Mouse (Mus musculus): Measurements from ENCODE around the gene Gm38655. TPM values are rescaled to one million over a fixed set of nuclear protein-coding genes. Genes with fewer than 3 reads are reported as not detected.
"Not testable (repeated sequence)": the region's sequence is repeated elsewhere in the genome, so short reads cannot be mapped to it uniquely, and the experiment has no call there.

Gene Gm38655
- total RNA-seq, 2 experiments from 2014 or later: not detected

DNA sequence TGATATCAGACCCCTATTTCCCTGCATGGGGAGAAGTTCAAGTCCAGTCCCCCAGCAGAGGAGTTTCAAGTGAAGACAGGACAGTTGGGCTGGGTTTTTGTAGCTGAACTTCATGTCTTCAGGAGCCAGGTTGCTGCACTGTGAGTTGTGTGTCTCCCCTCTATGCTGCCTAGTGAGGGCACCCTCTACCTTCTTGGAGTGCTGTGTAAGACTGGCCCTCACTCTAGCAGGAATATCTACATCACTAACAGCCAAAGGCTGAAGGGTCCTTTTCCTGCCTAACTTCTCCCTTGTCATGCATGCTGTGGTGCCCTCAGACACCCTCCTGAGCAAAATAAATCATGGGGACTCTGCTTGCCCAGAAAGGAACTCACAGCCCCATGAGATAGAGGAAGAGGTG lies 8.0 kb upstream of the Gm38655 start:
- intact Hi-C loops (cut with DNase I): loop anchor here (5.0 kb wide), 1 partner anchor 66 kb away; the partner anchor contains the start of gene Telo2
- no peak for DNase-seq

DNA sequence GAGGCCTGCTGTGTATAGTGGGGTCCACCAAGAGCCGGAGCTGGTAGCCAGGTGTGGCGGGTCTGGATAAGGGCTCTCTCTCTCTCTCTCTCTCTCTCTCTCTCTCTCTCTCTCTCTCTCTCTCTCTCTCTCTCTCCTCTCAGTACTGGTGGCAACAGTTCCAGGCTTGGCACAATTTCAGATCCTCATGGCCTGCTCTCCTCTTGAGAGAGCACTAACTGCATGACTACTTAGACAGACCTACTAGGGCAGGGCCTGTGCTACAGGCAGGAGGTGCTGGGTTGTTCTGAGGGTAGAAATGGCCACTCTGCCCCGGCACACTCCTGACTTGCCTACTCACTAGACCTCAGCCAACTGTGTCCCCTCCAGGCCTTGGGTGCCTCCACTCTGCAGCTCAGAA lies 2.7 kb downstream of the Gm38655 start:
- intact Hi-C loops (cut with DNase I): no loop called here
- DNase-seq: no peak

DNA sequence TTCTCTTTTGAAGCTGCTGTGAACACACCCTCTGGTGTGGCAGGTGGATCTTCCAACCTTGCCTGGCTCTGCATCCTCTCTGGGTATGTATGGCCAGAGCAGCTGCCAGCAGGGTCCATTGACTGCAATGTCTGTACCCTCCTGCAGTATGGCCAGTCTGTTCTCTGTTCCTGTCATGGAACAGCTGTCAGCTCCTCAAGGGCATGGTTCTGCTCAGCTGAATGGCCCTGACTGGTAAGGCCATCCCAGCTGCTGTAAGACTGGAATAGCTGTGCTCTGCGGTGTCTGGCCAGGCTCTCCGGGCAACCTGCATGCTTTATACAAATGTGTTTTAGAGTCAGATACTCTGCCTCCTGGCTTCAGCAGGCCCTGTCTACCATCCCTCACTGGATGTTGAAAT lies 5.6 kb downstream of the Gm38655 start:
- intact Hi-C loops (cut with DNase I): no loop called here
- no peak for DNase-seq

DNA sequence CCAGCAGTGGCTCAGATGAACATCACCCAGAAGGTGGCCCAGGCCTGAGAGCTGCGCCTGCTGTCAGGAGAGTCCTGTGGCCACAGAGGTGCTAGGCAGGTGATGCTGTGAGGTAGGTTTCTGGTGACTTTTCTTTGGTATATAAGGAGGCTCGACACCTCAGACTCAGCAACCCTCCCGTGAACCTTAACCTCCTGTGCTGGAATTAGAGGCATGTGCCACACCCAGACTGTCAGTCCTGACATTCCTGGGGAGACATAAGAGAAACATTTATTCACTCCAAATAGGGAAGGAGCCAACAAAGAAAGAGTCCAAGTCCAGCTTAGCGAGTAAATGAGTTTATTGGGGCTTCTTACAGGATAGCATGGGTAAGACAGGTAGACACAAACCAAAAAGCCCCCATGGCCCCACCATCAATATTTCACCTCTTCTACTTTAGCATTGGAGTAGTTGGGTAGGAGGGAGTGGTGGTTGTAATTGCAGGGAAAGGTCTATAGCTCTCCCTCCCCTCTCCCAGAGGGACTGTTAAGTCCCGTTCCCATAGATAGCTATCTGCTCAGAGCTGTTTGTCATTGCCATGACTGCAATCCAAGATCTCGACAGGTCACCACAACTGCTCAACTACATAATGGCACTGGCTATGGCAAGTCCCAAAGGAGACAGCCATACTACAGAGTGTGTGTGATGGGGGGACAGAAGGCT lies 9.2 kb downstream of the Gm38655 start:
- no peak for DNase-seq
- intact Hi-C loops (cut with DNase I): no loop called here

DNA sequence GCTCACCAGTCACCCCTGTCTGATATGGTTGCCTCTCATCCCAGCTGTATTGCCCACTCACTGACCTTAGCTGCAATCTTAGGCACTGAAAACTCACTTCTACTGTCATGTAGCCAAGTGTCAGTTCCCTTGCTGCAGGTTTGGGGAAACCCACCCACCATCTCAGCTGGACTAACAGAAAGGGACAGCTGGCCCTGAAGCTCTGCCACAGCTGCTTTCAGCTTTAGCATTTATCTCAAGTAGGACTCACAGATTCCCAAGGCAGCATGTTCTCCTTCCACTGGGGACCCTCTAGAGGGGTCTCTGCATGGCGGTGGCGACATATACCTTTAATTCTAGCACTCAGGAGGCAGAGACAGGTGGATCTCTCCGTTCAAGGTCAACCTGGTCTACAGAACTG lies 10.5 kb downstream of the Gm38655 start:
- intact Hi-C loops (cut with DNase I): no loop called here
- no peak for DNase-seq

DNA sequence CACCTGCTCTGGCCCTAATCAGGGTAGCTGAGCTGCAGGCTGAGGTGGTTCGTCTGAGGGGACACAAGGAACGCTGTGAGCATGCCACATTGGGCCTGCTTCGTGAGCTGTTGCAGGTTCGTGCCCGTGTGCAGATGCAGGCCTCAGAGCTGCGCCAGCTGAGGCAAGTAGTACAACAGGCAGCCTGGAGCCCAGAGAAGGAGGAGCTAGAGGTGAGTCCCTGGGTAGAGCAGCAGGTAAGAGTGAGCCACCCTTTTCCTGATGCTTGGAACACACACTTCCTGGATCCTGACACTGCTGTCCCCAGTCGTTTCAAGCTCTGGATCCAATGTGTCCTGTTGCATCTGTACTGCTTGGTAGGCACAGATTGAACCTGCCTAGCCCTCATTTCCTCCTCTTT lies 11.9 kb downstream of the Gm38655 start:
- intact Hi-C loops (cut with DNase I): no loop called here
- no peak for DNase-seq

DNA sequence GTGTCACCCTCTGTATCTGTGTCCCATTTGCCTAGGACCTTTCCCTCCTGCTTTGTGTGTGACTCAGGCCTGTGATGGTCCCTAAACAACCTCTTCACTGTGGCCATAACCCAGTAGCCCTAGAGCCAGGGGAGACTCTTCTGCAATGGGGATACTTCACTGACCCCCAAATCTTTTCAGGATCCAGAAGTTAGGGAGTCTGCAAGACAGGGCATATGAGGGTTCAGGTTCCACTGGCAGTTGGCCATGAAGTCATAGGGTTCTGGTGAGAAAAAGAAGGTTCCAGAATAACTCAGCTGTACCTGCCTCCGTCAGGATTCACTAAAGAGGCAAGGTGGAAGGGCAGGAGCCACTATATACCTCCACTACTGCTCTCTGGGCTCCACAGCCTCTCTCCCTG lies 13.1 kb downstream of the Gm38655 start, which contains the start of gene Ccdc154:
Gene Ccdc154 (plus strand): TSS at position 301 of the 400 bp plus-strand sequence.
- DNase-seq: no peak
- intact Hi-C loops (cut with DNase I): no loop called here

DNA sequence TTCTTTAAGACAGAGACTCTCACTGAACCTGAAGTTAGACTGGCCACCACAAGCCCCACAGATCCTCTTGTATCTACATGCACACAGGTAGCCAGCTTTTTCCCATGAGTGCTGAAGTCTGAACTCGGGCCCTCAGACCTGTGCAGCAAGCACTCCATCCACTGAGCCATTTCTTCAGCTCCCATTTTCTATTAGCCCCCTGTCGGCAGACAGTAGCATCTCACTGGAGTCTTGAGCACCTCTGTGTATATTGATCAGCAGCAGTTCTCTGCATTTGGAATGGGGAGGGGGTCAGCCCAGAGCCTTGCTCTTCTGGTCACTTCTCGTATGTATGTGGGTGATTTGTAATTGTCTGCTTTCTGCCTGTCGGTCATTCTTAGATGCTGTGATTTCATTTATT lies 35.3 kb downstream of the Gm38655 start:
- no peak for DNase-seq
- intact Hi-C loops (cut with DNase I): no loop called here

DNA sequence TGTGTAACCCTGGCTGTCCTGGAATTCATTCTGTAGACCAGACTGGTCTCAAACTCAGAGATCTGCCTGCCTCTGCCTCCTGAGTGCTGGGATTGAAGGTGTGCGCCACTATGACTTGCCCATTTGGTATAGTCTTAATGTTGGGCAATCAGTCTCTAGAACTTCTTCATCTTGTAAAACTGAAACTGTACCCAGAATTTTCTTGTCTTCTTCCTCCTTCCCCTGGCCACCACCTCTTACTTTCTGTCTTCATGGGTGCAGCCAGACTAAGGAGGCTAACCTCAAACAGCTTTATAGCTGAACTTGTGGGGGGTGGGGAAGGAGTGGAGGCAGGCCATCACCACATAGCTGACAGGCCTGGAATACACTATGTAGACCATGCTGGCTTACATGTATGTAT lies 36.5 kb downstream of the Gm38655 start:
- DNase-seq: no peak
- intact Hi-C loops (cut with DNase I): no loop called here

DNA sequence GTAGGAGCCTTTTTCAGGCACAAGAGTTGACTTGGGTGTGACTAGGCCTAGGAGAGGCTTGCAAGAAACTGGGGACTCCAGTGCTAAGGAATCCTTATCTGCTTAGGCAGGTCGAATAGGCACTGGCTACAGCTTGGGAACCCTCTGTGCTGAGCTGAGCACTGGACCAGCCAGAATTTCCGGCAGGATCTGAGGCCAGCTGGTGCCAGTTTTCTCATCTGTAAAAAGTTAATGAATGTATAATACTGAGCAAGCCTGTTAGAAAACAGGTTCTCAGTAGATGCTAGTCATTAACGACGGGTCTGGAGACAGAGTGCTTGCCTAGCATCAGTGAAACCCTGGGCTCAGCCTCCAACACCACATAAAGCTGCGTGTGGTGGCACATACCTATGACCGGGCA lies 39.6 kb downstream of the Gm38655 start:
- intact Hi-C loops (cut with DNase I): no loop called here
- DNase-seq: no peak

DNA sequence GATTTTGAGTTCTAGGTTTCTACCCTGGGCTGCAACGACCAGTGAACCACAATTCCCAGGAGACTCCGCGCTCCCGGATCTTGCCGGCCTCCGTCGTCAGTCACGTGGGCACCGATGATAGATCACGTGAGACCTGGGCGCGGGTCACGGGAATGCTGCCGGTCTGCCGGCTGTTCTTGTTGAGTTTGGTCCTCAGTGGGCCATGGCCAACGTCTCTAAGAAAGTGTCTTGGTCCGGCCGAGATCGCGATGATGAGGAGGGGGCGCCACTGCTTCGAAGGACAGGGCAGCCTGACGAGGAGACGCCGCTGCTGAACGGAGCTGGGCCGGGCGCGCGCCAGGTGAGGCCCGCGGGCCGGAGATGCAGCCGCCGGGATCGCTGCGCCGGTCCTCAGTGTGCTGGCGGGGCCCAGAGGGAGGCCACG lies 42.0 kb downstream of the Gm38655 start, which contains the start of gene Clcn7:
Gene Clcn7 (plus strand): TSS at position 117 of the 424 bp plus-strand sequence.
- intact Hi-C loops (cut with DNase I): no loop called here
- peak; percentile 90 to 92 for DNase-seq

DNA sequence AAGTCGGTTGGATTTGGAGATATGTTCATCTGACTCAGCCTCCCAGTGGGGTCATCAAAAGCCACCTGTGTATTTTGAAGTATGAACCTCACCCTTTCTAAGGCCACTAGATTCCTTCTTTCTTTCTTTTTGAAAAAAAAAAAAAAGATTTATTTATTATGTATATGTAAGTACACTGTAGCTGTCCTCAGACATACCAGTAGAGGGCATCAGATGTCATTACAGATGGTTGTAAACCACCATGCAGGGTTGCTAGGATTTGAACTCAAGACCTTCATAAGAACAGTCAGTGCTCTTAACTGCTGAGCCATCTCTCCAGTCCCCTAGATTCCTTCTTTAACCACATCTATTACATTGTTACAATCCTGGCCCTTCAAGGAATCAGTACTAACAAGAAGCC lies 45.2 kb downstream of the Gm38655 start:
- no peak for DNase-seq
- intact Hi-C loops (cut with DNase I): no loop called here

DNA sequence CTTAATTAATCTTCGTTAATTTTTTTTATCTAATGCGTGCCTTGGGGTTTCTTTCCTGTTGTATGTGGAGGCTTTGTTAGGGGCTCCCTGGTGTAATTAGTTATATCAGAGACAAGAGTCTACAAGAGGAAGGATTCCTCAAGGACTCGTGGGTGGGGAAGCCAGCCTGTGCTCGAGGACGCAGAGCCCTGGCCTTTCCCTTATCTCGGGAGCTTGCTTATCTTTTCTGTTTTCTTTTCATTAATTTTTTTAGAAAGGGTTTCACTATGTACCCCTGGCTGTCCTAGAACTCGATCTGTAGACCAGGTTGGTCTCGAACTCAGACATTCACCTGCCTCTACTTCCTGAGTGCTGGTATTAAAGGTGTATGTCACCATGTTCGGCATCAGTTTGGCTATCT lies 47.6 kb downstream of the Gm38655 start:
- no peak for DNase-seq
- intact Hi-C loops (cut with DNase I): no loop called here

DNA sequence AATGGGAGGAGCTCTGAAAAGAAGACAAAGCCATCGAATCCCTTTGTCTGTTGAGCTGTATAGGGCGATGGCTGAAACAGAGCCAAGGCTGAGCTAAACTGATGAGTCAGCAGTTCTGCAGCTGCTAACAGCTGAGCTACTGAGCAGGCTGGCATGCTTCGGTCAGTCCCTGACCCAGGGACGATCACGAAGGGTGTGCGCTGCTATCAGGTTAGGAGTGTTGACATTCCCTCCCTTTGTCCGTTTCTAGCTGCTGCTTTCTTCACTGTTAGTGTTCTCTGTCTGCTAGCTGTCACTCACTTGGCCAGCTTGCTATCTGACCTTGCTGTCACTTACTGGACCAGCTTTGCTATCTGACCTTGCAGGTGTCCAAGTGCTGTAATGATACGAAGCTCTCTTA lies 48.2 kb downstream of the Gm38655 start:
- DNase-seq: no peak
- intact Hi-C loops (cut with DNase I): no loop called here

DNA sequence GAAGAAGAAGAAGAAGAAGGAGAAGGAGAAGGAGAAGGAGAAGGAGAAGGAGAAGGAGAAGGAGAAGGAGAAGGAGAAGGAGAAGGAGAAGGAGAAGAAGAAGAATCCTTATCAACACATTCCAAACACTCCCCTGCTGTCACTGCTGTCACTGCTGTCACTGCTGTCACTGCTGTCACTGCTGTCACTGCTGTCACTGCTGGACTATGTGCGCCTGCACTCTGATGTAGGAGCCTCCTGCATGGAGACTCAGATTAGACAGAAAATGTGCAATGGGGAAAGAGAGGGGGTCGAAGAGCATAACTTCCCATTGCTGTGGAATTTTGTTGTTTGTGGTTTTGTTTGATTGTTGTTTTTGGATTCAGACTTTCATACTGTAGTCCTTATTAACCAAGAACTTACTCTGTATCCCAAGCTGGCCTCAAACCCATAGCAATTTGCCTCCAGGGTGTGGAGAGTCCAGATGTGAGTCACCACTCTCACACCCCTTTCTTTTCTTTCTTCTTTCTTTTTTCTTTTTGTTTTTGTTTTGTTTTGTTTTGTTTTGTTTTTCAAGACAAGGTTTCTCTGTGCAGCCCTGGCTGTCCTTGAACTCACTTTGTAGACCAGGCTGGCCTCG lies 49.7 kb downstream of the Gm38655 start:
- DNase-seq; intact Hi-C loops (cut with DNase I): not testable (repeated sequence)

DNA sequence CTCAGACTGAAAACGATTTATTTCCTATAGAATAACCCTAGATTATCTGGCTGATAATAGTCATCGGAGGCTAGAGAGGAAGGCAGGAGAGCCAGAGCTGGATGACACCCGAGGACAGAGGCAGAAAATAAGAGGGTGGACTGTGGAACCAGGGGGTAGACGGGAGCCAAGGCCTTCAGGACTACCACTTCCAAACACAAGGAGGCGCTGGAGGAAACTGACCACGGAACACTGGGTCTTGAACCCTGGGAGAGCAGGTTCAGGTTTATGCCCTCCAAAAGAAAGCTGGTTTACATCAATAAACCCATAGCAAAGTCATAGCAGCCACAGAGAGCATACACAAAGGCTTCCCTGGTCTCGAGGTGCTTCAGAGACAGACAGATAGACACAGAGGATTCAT lies 51.3 kb downstream of the Gm38655 start:
- DNase-seq: no peak
- intact Hi-C loops (cut with DNase I): no loop called here

Other genes with a start within 250 kb of the Gm38655 start
- gene Mapk8ip3, start 238.5 kb downstream of the Gm38655 start, total RNA-seq (2021): 10 to 100 TPM; 16.2 to 24.4 TPM
- gene Jpt2, start 214.8 kb downstream of the Gm38655 start, total RNA-seq (2021): 1 to 10 TPM; 6.2 to 6.8 TPM
- 1 to 10 TPM; 5.9 to 7.1 TPM for gene Cramp1l, start 159.7 kb downstream of the Gm38655 start, total RNA-seq (2021)
- 1 to 10 TPM; 1.7 to 2.0 TPM for gene Ift140, start 159.4 kb downstream of the Gm38655 start, total RNA-seq (2021)
- gene Tmem204, start 91.9 kb downstream of the Gm38655 start, total RNA-seq (2021): 10 to 100 TPM; 10.3 to 10.7 TPM
- gene Telo2, start 59.5 kb downstream of the Gm38655 start, total RNA-seq (2021): 1 to 10 TPM; 4.2 to 6.1 TPM
- gene Ptx4, start 54.7 kb downstream of the Gm38655 start, total RNA-seq (2021): 1 to 10 TPM; 3.7 to 4.3 TPM
- 10 to 100 TPM; 13.7 to 14.9 TPM for gene Clcn7, start 42.1 kb downstream of the Gm38655 start, total RNA-seq (2021)
- gene Ccdc154, start 13.0 kb downstream of the Gm38655 start, total RNA-seq (2021): not detected
- gene BC003965, start 9.1 kb upstream of the Gm38655 start, total RNA-seq (2021): 10 to 100 TPM; 12.3 to 13.8 TPM
- 1 to 10 TPM; 4.9 to 5.6 TPM for gene Unkl, start 12.9 kb upstream of the Gm38655 start, total RNA-seq (2021)
- gene Gnptg, start 64.7 kb upstream of the Gm38655 start, total RNA-seq (2021): 10 to 100 TPM; 13.8 to 14.1 TPM
- 10 to 100 TPM; 15.8 to 18.4 TPM for gene Tsr3, start 64.7 kb upstream of the Gm38655 start, total RNA-seq (2021)
- not detected for gene Baiap3, start 80.9 kb upstream of the Gm38655 start, total RNA-seq (2021)
- 10 to 100 TPM; 55.0 to 60.6 TPM for gene Ube2i, start 99.2 kb upstream of the Gm38655 start, total RNA-seq (2021)
- gene Prss34, start 122.9 kb upstream of the Gm38655 start, total RNA-seq (2021): under 1 TPM; 0.20 to 0.36 TPM
- gene Prss28, start 133.2 kb upstream of the Gm38655 start, total RNA-seq (2021): not detected
- not detected for gene Prss29, start 143.2 kb upstream of the Gm38655 start, total RNA-seq (2021)
- 1 to 10 TPM; 1.1 to 1.3 TPM for gene Tpsab1, start 170.1 kb upstream of the Gm38655 start, total RNA-seq (2021)
- gene Tpsb2, start 190.8 kb upstream of the Gm38655 start, total RNA-seq (2021): 1 to 10 TPM; 2.7 to 3.5 TPM
- gene Tpsg1, start 193.8 kb upstream of the Gm38655 start, total RNA-seq (2021): under 1 TPM in 1 of 2 experiments, not detected in 1; 0.26 TPM